Mouse (Mus musculus) lung, postnatal 0 days (tissue): Measurements from ENCODE around the gene Otud7b.

Source experiments
- CTCF ChIP-seq: IDR thresholded peaks from 2 replicates; pipeline ENCODE4 v1.5.1; 2016; ENCODE audit warnings: antibody characterized with exemption, mild to moderate bottlenecking
- EP300 ChIP-seq: IDR thresholded peaks from 2 replicates; pipeline ENCODE4 v1.6.1; 2016; ENCODE audit warnings: antibody characterized with exemption, mild to moderate bottlenecking, control low read depth

- TF ChIP-seq CTCF = no peak
- TF ChIP-seq EP300 = no peak
Measured at GRCm38 (mm10) chr3:96196437-96197128, 92.3 kb downstream of the Otud7b start.
